Mouse (Mus musculus): Measurements from ENCODE around the gene Spsb3. TPM values are rescaled to one million over a fixed set of nuclear protein-coding genes. Genes with fewer than 3 reads are reported as not detected.
A peak's percentile ranks its signal among the peaks of the same experiment; 100 is the strongest.

Gene Spsb3
- total RNA-seq (2014; rRNA removed), result 75.7 and 91.0 TPM in 2 replicates
- polyA plus RNA-seq (2015; fragmentation: Nextera tagmentation; extraction: Ambion mirVana), result 89.8 and 97.8 TPM in 2 replicates

DNA sequence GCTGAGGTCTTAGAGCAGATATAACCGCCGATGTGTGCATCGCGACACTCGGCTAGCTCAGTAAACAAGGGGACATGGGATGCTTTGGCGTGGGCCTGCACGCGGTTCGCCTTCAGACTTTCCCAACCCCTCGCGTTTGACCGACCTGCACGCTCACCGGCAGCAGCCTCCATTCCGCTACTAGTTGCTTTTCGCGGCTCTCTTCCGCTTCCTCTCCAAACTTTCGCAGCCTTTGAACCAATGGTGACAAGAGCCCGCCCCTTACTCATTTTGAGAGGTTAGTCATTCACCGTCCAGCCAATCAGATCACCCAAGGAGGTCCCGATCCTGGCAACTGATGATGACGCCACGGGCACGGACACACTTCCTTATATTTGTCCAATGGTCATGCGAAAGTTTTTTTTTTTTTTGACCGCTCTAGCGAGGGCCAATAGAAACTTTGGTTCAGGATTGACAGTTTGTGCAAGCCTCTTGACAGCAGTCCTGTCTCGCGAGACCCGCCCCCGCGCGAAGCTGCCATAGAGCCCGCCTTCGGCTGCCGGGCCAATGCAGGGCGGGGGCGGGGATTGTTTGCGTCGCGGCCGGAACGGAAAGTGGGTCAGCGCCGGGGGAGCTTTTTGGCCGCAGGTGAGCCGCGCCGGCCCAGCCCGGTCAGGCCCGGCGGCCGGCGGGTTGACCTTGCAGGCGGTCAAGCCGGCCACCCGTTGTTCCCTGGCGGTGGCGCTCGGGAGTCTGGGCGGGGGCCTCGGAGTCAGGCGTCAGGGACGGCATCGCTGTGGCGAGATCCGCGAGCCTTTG is at the start of gene Spsb3, which contains the start of gene Nubp2:
TSS of gene Spsb3 (plus strand) at position 510 of the 798 bp plus-strand sequence.
TSS of gene Nubp2 (minus strand) at position 216 of the 798 bp plus-strand sequence.
- Histone ChIP-seq H3K9ac (peak within 1 kb of the TSS; percentile 77), H3K36me3 (ENCODE audit: insufficient read depth) (peaks cover 36% of the 10 kb centered on the region), H3K4me1 (ENCODE audit: insufficient read depth) (peaks cover 9% of the 10 kb centered on the region), H3K4me3 (ENCODE audit: low read depth, low read length) (peak within 1 kb of the TSS; percentile 86), H3K27ac (ENCODE audit: low read depth, low read length) (peak within 1 kb of the TSS; percentile 84), H3K4me2 (ENCODE audit: low read depth) (peak within 1 kb of the TSS; percentile 92), H3K27me3 (ENCODE audit: insufficient read depth, low read length) (no peaks in the 10 kb centered on the region), H3K9me3 (ENCODE audit: low read length) (no peaks in the 10 kb centered on the region)
- DNase-seq, result peak; percentile 99
- WGBS, result 1% methylated on average over 69 of the region's 69 CpGs
- TF ChIP-seq CTCF (IDR thresholded peaks at IDR 0.05; ENCODE audit: low read depth), result peak; percentile 53
- peak; percentile 98 for ATAC-seq

DNA sequence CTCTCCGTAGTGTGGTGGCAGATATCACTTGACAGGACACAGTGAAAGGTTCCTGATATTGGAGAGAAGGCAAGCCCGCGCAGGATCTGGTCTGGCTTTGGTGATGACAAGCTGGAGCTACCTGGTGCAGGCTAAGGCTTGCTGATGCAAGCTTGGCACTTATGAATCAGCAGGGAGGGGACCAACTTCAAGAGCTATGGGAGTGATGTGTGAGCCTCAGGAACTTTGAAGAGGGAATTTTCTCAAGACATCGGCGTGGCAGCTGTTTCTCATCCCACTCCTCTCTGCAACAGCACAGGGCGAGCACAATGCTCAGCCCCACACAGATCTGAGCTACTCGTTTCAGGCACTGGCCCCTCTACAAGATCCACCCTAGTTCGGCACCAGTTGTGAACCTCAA is 46.6 kb upstream of the Spsb3 start, which contains the start of gene Hagh:
TSS of gene Hagh (plus strand) at position 302 of the 400 bp plus-strand sequence.
- Histone ChIP-seq H3K4me1 (ENCODE audit: insufficient read depth) (no peaks in the 10 kb centered on the region), H3K4me2 (ENCODE audit: low read depth) (no peak within 1 kb of the TSS), H3K27me3 (ENCODE audit: insufficient read depth, low read length) (no peaks in the 10 kb centered on the region; the same call in 1 of the 2 replicates), H3K9ac (no peak within 1 kb of the TSS), H3K27ac (ENCODE audit: low read depth, low read length) (no peak within 1 kb of the TSS), H3K9me3 (ENCODE audit: low read length) (no peaks in the 10 kb centered on the region), H3K4me3 (ENCODE audit: low read depth, low read length) (no peak within 1 kb of the TSS), H3K36me3 (ENCODE audit: insufficient read depth) (no peaks in the 10 kb centered on the region)
- ATAC-seq (no peak), DNase-seq (no peak)
- no peak for TF ChIP-seq CTCF (IDR thresholded peaks at IDR 0.05; ENCODE audit: low read depth)
- 72% methylated on average over 8 of the region's 8 CpGs for WGBS

DNA sequence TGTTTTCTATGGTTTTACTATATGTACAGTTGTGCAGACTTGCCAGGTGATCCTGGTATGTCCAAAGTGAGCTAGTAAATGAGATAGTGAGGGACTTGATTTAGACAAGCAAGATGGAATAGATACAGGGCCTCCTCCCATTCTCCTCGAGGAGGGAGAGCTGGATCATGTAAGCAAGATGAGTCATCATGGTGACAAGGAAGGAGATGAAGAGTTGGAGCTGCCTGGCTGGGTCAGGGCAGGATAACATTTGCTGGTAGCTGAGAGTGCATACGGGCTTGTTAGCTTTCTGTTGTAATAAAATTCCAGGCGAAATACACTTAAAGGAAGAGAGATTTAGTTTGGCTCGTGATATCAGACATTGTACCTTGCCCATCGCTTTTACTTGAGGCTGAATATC is 46.1 kb upstream of the Spsb3 start:
- ATAC-seq, result no peak
- no peak for TF ChIP-seq CTCF (IDR thresholded peaks at IDR 0.05; ENCODE audit: low read depth)

DNA sequence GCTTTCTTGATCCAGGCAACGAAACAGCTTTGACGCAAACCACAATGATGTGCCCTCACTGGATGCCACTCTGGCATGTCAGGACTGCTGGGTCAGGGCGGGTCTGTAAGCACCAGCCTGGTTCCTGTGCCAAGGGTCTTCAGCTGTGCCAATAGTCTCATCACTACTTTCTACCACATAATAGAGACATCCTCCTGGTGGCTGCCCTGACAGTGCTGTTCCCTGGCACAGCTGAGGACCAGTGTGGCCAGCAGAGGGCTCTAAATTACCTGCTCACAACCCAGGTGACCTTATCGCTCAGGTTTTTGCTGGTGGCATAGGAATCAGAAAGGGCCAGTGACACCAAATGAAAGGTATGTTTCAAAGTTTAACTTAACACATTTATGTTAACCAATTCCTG is 45.3 kb upstream of the Spsb3 start:
- no peaks in the 10 kb centered on the region for H3K36me3 ChIP-seq (ENCODE audit: insufficient read depth)
- 48% methylated on average over 4 of the region's 4 CpGs for WGBS
- H3K27ac ChIP-seq (ENCODE audit: low read depth, low read length), result no peak overlapping the region
- no peaks in the 10 kb centered on the region for H3K4me1 ChIP-seq (ENCODE audit: insufficient read depth)
- H3K27me3 ChIP-seq (ENCODE audit: insufficient read depth, low read length), result no peaks in the 10 kb centered on the region; the same call in 1 of the 2 replicates
- no peak for ATAC-seq
- no peak overlapping the region for H3K4me3 ChIP-seq (ENCODE audit: low read depth, low read length)
- DNase-seq, result no peak
- no peak overlapping the region for H3K4me2 ChIP-seq (ENCODE audit: low read depth)
- H3K9me3 ChIP-seq (ENCODE audit: low read length), result no peaks in the 10 kb centered on the region
- no peak overlapping the region for H3K9ac ChIP-seq
- TF ChIP-seq CTCF (IDR thresholded peaks at IDR 0.05; ENCODE audit: low read depth), result no peak

More for the DNA sequence above, 46.1 kb upstream of the Spsb3 start:
- Histone ChIP-seq H3K4me1 (ENCODE audit: insufficient read depth) (no peaks in the 10 kb centered on the region), H3K9ac (no peak overlapping the region), H3K4me3 (ENCODE audit: low read depth, low read length) (no peak overlapping the region), H3K4me2 (ENCODE audit: low read depth) (no peak overlapping the region), H3K36me3 (ENCODE audit: insufficient read depth) (no peaks in the 10 kb centered on the region), H3K27me3 (ENCODE audit: insufficient read depth, low read length) (no peaks in the 10 kb centered on the region; the same call in 1 of the 2 replicates), H3K9me3 (ENCODE audit: low read length) (no peaks in the 10 kb centered on the region), H3K27ac (ENCODE audit: low read depth, low read length) (no peak overlapping the region)
- no peak for DNase-seq
- 65% methylated on average over 5 of the region's 5 CpGs for WGBS

DNA sequence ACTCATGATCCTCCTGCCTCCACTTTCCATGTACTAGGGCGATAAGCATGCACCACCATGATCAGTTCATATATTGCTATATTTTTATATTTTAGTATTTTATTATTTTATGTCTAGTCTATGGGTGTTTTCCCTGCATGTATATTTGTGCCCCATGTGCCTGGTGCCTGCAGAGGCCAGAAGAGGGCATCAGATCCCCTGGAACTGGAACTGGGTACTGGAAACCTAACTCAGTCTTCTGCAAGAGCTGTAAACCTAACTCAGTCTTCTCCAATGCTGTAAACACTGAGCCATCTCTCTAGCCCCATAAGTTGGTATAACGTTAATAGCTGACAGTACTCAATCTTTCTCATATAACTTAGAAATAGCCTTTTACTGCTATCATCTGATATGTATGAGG is 43.8 kb upstream of the Spsb3 start:
- DNase-seq, result no peak
- 61% methylated on average over 2 of the region's 2 CpGs for WGBS
- H3K9me3 ChIP-seq (ENCODE audit: low read length), result no peaks in the 10 kb centered on the region
- ATAC-seq, result no peak
- no peaks in the 10 kb centered on the region for H3K4me1 ChIP-seq (ENCODE audit: insufficient read depth)
- H3K4me2 ChIP-seq (ENCODE audit: low read depth), result no peak overlapping the region
- H3K4me3 ChIP-seq (ENCODE audit: low read depth, low read length), result no peak overlapping the region
- no peak overlapping the region for H3K9ac ChIP-seq
- no peak overlapping the region for H3K27ac ChIP-seq (ENCODE audit: low read depth, low read length)
- H3K36me3 ChIP-seq (ENCODE audit: insufficient read depth), result no peaks in the 10 kb centered on the region
- TF ChIP-seq CTCF (IDR thresholded peaks at IDR 0.05; ENCODE audit: low read depth), result no peak
- no peaks in the 10 kb centered on the region; the same call in 1 of the 2 replicates for H3K27me3 ChIP-seq (ENCODE audit: insufficient read depth, low read length)

DNA sequence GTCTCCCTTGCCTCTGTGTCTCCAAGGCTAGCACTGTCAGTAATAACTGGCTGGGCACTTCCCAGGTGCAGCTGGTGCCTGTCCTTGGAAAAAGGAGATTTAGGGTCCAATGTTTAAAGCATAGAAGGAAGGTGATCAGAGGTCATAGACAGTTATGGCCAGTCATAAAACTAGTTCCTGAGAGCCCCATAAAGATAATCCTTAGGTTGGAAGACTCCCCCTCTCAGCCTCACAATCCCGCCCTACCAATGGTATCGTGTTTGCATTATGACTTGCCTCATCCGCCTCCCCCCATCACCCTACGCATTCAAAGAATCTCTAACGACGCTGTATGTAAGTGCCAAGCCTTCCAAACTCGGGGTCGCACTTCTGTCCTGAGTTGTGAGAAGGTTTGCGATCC is 41.9 kb upstream of the Spsb3 start:
- 56% methylated on average over 9 of the region's 9 CpGs for WGBS
- no peaks in the 10 kb centered on the region for H3K36me3 ChIP-seq (ENCODE audit: insufficient read depth)

DNA sequence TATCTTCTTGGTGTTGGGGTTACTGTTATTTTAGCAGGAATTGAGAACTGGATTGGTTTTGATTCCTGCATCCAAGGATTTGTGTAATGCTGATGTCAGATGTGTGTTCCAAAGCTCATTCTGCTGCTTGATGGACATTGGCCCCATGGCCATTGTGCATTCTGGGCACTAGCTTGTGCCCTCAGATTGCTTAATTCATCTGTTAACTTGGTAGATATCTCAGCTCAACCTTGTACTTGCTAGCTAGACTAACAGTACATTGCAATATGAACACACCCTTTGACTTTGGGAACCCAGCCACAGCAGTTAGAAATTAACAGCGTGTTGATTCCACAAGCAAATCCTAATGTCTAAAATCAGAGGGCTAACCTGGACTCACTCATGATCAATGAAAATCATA is 39.1 kb upstream of the Spsb3 start:
- no peak overlapping the region for H3K9ac ChIP-seq
- 98% methylated on average over 1 of the region's 1 CpGs for WGBS
- peaks cover 16% of the 10 kb centered on the region; the same call in 1 of the 2 replicates for H3K4me1 ChIP-seq (ENCODE audit: insufficient read depth)
- H3K27ac ChIP-seq (ENCODE audit: low read depth, low read length), result no peak overlapping the region
- H3K9me3 ChIP-seq (ENCODE audit: low read length), result no peaks in the 10 kb centered on the region
- no peaks in the 10 kb centered on the region for H3K36me3 ChIP-seq (ENCODE audit: insufficient read depth)
- DNase-seq (no peak), ATAC-seq (no peak)
- H3K27me3 ChIP-seq (ENCODE audit: insufficient read depth, low read length), result no peaks in the 10 kb centered on the region
- TF ChIP-seq CTCF (IDR thresholded peaks at IDR 0.05; ENCODE audit: low read depth), result no peak
- no peak overlapping the region for H3K4me2 ChIP-seq (ENCODE audit: low read depth)
- no peak overlapping the region for H3K4me3 ChIP-seq (ENCODE audit: low read depth, low read length)

More for the DNA sequence above, 41.9 kb upstream of the Spsb3 start:
- no peaks in the 10 kb centered on the region; the same call in 1 of the 2 replicates for H3K27me3 ChIP-seq (ENCODE audit: insufficient read depth, low read length)
- no peak overlapping the region for H3K4me2 ChIP-seq (ENCODE audit: low read depth)
- 0 out of 2 replicates have a peak, but pooled peaks cover 11% of the 10 kb centered on the region for H3K4me1 ChIP-seq (ENCODE audit: insufficient read depth)
- no peak overlapping the region for H3K9ac ChIP-seq
- no peak overlapping the region for H3K4me3 ChIP-seq (ENCODE audit: low read depth, low read length)
- H3K9me3 ChIP-seq (ENCODE audit: low read length), result no peaks in the 10 kb centered on the region
- no peak for TF ChIP-seq CTCF (IDR thresholded peaks at IDR 0.05; ENCODE audit: low read depth)
- no peak overlapping the region for H3K27ac ChIP-seq (ENCODE audit: low read depth, low read length)
- no peak for DNase-seq
- ATAC-seq, result no peak

Data from forebrain, postnatal 0 days (tissue).